Mouse (Mus musculus) testis, adult 2 months (tissue): ENCODE measurements around the gene Cux1.

Experiments
- CTCF ChIP-seq: fragments of 200-500 bp; IDR thresholded peaks from 2 replicates; pipeline ENCODE4 v1.5.1; 2012; ENCODE audit warnings: low read depth, mild to moderate bottlenecking, inconsistent platforms, low read length, moderate library complexity; ENCODE audit not compliant: control insufficient read depth, insufficient read depth, insufficient replicate concordance
- POLR2A ChIP-seq: fragments of 200-500 bp; IDR thresholded peaks from 2 replicates; pipeline ENCODE4 v1.6.1; 2012; ENCODE audit warnings: low read depth, mild to moderate bottlenecking, inconsistent platforms, low read length, moderate library complexity; ENCODE audit not compliant: control insufficient read depth

DNA sequence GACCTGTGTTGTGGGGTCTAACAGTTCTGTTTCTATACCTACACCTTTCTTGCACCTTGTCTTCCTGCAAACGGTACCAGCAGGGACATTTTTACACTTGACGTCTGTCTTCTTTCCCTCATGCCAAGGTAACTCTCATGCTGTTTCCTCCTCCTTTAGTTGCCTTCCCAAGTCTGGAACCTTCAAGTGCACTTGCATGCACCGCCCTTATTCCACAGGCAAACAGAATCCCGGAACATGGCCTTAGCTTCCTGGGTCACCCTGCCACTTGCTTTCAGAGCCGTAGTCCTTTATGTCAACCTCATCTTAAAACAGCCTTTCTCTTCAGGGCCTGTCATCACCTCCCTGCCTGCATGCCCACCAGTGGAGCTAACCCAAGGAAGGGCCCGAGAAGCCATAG is 15.7 kb downstream of the Cux1 start:
- no peak for TF ChIP-seq CTCF
- TF ChIP-seq POLR2A, result no peak
